In the genomic region with DNA sequence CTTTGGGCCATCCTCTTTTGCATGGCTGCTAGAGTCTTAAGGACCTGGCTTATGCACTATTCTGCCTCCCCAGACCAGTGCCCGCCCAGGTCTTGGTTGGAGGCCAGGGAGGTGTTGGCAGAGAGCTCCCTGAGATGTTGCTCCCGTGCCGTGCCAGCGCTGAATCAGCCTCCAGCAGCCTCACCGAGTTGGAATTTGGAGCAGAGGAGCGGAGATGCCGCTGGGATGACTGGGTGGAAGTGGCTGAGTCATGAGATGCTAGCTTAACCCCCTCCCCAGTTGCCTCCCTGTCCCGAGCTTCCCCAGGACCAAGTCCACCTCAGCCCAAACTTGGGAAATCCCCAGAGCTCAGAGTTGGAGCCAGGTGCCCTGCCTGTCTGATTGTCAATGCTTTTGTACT, we compare ENCODE assay signal across 1 mouse cellular context.
TF ChIP-seq lines count a peak whose summit lies in the region.

No protein-coding gene starts in this region.

TF ChIP-seq in myocyte, 11 proteins besides CTCF, POLR2A, EP300 and RAD21 (continued from another document):
- TF ChIP-seq MYOG (IDR thresholded peaks at IDR 0.05; ENCODE audit: control insufficient read depth in 1 of 3, insufficient read depth in 1 of 3, insufficient read length in 2 of 3, low read depth in 2 of 3) = peak in 1 of 3 experiments; percentile 46
